Mouse (Mus musculus): ENCODE measurements around the gene Adarb1. TPM values are rescaled to one million over a fixed set of nuclear protein-coding genes. Genes with fewer than 3 reads are reported as not detected.
A peak's percentile ranks its signal among the peaks of the same experiment; 100 is the strongest.
"Not testable (repeated sequence)": the region's sequence is repeated elsewhere in the genome, so short reads cannot be mapped to it uniquely, and the experiment has no call there.

The Adarb1 gene
- polyA plus RNA-seq, 1 experiment from 2014 or later: 10.7 TPM

GRCm38 (mm10) chr10:77282085-77282484 is 136.0 kb downstream of the Adarb1 start:
- H3K4me2 ChIP-seq; H3K9me3 ChIP-seq; H3K9ac ChIP-seq; H3K27ac ChIP-seq (replicated peaks); H3K4me1 ChIP-seq (replicated peaks); ATAC-seq (ENCODE audit: low read depth); H3K4me3 ChIP-seq; H3K36me3 ChIP-seq; H3K27me3 ChIP-seq: not testable (repeated sequence)
- 82% methylated on average over 1 of the region's 1 CpGs for WGBS

GRCm38 (mm10) chr10:77273798-77274197 is 144.3 kb downstream of the Adarb1 start:
- Histone ChIP-seq H3K4me1 (replicated peaks) (peaks cover 10% of the 10 kb centered on the region), H3K9me3 (no peaks in the 10 kb centered on the region), H3K4me3 (no peak overlapping the region), H3K27ac (replicated peaks) (no peak overlapping the region), H3K27me3 (no peaks in the 10 kb centered on the region), H3K4me2 (no peak overlapping the region), H3K36me3 (peaks cover 21% of the 10 kb centered on the region), H3K9ac (no peak overlapping the region)
- ATAC-seq (ENCODE audit: low read depth): no peak

GRCm38 (mm10) chr10:77272980-77273730 is 144.9 kb downstream of the Adarb1 start:
- no peaks in the 10 kb centered on the region for H3K9me3 ChIP-seq
- ATAC-seq (ENCODE audit: low read depth): no peak
- WGBS: 44% methylated on average over 11 of the region's 11 CpGs

GRCm38 (mm10) chr10:77269129-77269528 is 148.9 kb downstream of the Adarb1 start:
- H3K9me3 ChIP-seq: no peaks in the 10 kb centered on the region
- peaks cover 10% of the 10 kb centered on the region for H3K4me1 ChIP-seq (replicated peaks)
- H3K9ac ChIP-seq: no peak overlapping the region
- peaks cover 68% of the 10 kb centered on the region for H3K36me3 ChIP-seq
- no peak overlapping the region for H3K4me3 ChIP-seq
- ATAC-seq (ENCODE audit: low read depth): no peak
- H3K27ac ChIP-seq (replicated peaks): no peak overlapping the region
- no peak overlapping the region for H3K4me2 ChIP-seq
- 78% methylated on average over 7 of the region's 7 CpGs for WGBS
- H3K27me3 ChIP-seq: no peaks in the 10 kb centered on the region

More at GRCm38 (mm10) chr10:77272980-77273730, 144.9 kb downstream of the Adarb1 start:
- Histone ChIP-seq H3K4me3 (no peak overlapping the region), H3K4me2 (no peak overlapping the region), H3K27ac (replicated peaks) (no peak overlapping the region), H3K36me3 (peaks cover 27% of the 10 kb centered on the region), H3K4me1 (replicated peaks) (peaks cover 10% of the 10 kb centered on the region), H3K27me3 (no peaks in the 10 kb centered on the region), H3K9ac (no peak overlapping the region)

GRCm38 (mm10) chr10:77267027-77267426 is 151.0 kb downstream of the Adarb1 start:
- H3K4me2 ChIP-seq: no peak overlapping the region
- 89% methylated on average over 14 of the region's 14 CpGs for WGBS
- ATAC-seq (ENCODE audit: low read depth): no peak
- no peaks in the 10 kb centered on the region for H3K9me3 ChIP-seq
- peaks cover 89% of the 10 kb centered on the region for H3K36me3 ChIP-seq
- no peaks in the 10 kb centered on the region for H3K27me3 ChIP-seq
- H3K4me3 ChIP-seq: no peak overlapping the region
- no peak overlapping the region for H3K9ac ChIP-seq
- H3K27ac ChIP-seq (replicated peaks): no peak overlapping the region
- H3K4me1 ChIP-seq (replicated peaks): no peaks in the 10 kb centered on the region

GRCm38 (mm10) chr10:77266281-77266680 is 151.8 kb downstream of the Adarb1 start:
- Histone ChIP-seq H3K4me3 (no peak overlapping the region), H3K9ac (no peak overlapping the region), H3K9me3 (no peaks in the 10 kb centered on the region), H3K4me1 (replicated peaks) (no peaks in the 10 kb centered on the region), H3K36me3 (peaks cover 96% of the 10 kb centered on the region), H3K27me3 (no peaks in the 10 kb centered on the region), H3K4me2 (no peak overlapping the region), H3K27ac (replicated peaks) (no peak overlapping the region)
- WGBS: 69% methylated on average over 8 of the region's 8 CpGs
- ATAC-seq (ENCODE audit: low read depth): no peak

- ATAC-seq (ENCODE audit: low read depth): no peak
- Histone ChIP-seq H3K27me3 (no peaks in the 10 kb centered on the region), H3K4me3 (peak overlapping the region; percentile 72), H3K9ac (peak overlapping the region; percentile 89), H3K27ac (replicated peaks) (no peak overlapping the region), H3K4me1 (replicated peaks) (peaks cover 27% of the 10 kb centered on the region), H3K4me2 (peak overlapping the region; percentile 78), H3K9me3 (no peaks in the 10 kb centered on the region), H3K36me3 (peaks cover 49% of the 10 kb centered on the region)
- WGBS: 85% methylated on average over 17 of the region's 17 CpGs
Measured at GRCm38 (mm10) chr10:77260166-77260875, 157.7 kb downstream of the Adarb1 start.

GRCm38 (mm10) chr10:77258704-77259621 is 159.1 kb downstream of the Adarb1 start, which contains the start of gene Pofut2:
Gene Pofut2, plus strand, starts transcription at chr10:77259218.
- H3K4me2 ChIP-seq: peak within 1 kb of the TSS; percentile 78
- peaks cover 27% of the 10 kb centered on the region for H3K4me1 ChIP-seq (replicated peaks)
- H3K9me3 ChIP-seq: no peaks in the 10 kb centered on the region
- H3K36me3 ChIP-seq: peaks cover 35% of the 10 kb centered on the region
- peak within 1 kb of the TSS; percentile 89 for H3K9ac ChIP-seq
- WGBS: under 1% methylated on average over 81 of the region's 81 CpGs
- peak within 1 kb of the TSS; percentile 87 for H3K27ac ChIP-seq (replicated peaks)
- H3K27me3 ChIP-seq: no peaks in the 10 kb centered on the region
- peak within 1 kb of the TSS; percentile 72 for H3K4me3 ChIP-seq
- ATAC-seq (ENCODE audit: low read depth): peak; percentile 99

GRCm38 (mm10) chr10:77258041-77258590 is 160.0 kb downstream of the Adarb1 start:
- peaks cover 31% of the 10 kb centered on the region for H3K4me1 ChIP-seq (replicated peaks)
- H3K9me3 ChIP-seq: no peaks in the 10 kb centered on the region
- H3K4me3 ChIP-seq: peak overlapping the region; percentile 72
- H3K27me3 ChIP-seq: no peaks in the 10 kb centered on the region
- peak overlapping the region; percentile 78 for H3K4me2 ChIP-seq
- 0 out of 2 replicates have a peak overlapping the region, but pooled peaks have one; percentile 76 for H3K27ac ChIP-seq (replicated peaks)
- ATAC-seq (ENCODE audit: low read depth): no peak
- WGBS: 56% methylated on average over 4 of the region's 4 CpGs
- peak overlapping the region; percentile 72; the same call in 1 of the 2 replicates for H3K9ac ChIP-seq
- H3K36me3 ChIP-seq: peaks cover 27% of the 10 kb centered on the region

GRCm38 (mm10) chr10:77255676-77256075 is 162.4 kb downstream of the Adarb1 start:
- Histone ChIP-seq H3K36me3 (peaks cover 2% of the 10 kb centered on the region; the same call in 1 of the 2 replicates), H3K4me3 (no peak overlapping the region), H3K4me1 (replicated peaks) (peaks cover 53% of the 10 kb centered on the region), H3K4me2 (no peak overlapping the region), H3K27me3 (no peaks in the 10 kb centered on the region), H3K27ac (replicated peaks) (no peak overlapping the region), H3K9ac (no peak overlapping the region), H3K9me3 (no peaks in the 10 kb centered on the region)
- WGBS: 57% methylated on average over 3 of the region's 3 CpGs
- ATAC-seq (ENCODE audit: low read depth): no peak

GRCm38 (mm10) chr10:77255231-77255630 is 162.8 kb downstream of the Adarb1 start:
- H3K4me2 ChIP-seq: no peak overlapping the region
- no peak overlapping the region for H3K4me3 ChIP-seq
- WGBS: 72% methylated on average over 3 of the region's 3 CpGs
- no peak overlapping the region for H3K27ac ChIP-seq (replicated peaks)
- H3K9me3 ChIP-seq: no peaks in the 10 kb centered on the region
- H3K36me3 ChIP-seq: no peaks in the 10 kb centered on the region
- H3K4me1 ChIP-seq (replicated peaks): peaks cover 49% of the 10 kb centered on the region
- ATAC-seq (ENCODE audit: low read depth): no peak
- H3K27me3 ChIP-seq: no peaks in the 10 kb centered on the region
- no peak overlapping the region for H3K9ac ChIP-seq
